Mouse (Mus musculus) myocyte (in vitro differentiated cells): ENCODE data around the gene Lrrtm3.

Experiments
- CEBPB ChIP-seq: IDR thresholded peaks from 2 replicates; pipeline ENCODE4 v1.6.1; 2011; ENCODE audit warnings: mild to moderate bottlenecking, moderate library complexity; ENCODE audit not compliant: poor library complexity, insufficient read depth, severe bottlenecking
- E2F4 ChIP-seq: IDR thresholded peaks from one replicate; pipeline ENCODE4 v1.6.1; 2011; ENCODE audit warnings: mild to moderate bottlenecking, control low read depth, moderate library complexity; ENCODE audit not compliant: insufficient read depth
- MAX ChIP-seq: IDR thresholded peaks from one replicate; pipeline ENCODE4 v1.6.1; 2011; ENCODE audit warnings: low read depth, mild to moderate bottlenecking, control low read depth
- POLR2A ChIP-seq: IDR thresholded peaks from one replicate; pipeline ENCODE4 v1.6.1; 2011; ENCODE audit warnings: low read depth, mild to moderate bottlenecking, control low read depth, moderate library complexity; ENCODE audit not compliant: insufficient read length
- POLR2AphosphoS2 ChIP-seq: IDR thresholded peaks from one replicate; pipeline ENCODE4 v1.6.1; 2011; ENCODE audit warnings: low read depth, control low read depth; ENCODE audit not compliant: insufficient read length
- REST ChIP-seq: IDR thresholded peaks from one replicate; pipeline ENCODE4 v1.6.1; 2011; ENCODE audit warnings: mild to moderate bottlenecking, control low read depth, moderate library complexity; ENCODE audit not compliant: insufficient read depth, insufficient read length
- TCF12 ChIP-seq: IDR thresholded peaks from one replicate; pipeline ENCODE4 v1.6.1; 2011; ENCODE audit warnings: mild to moderate bottlenecking, control low read depth; ENCODE audit not compliant: poor library complexity, insufficient read depth, severe bottlenecking
- USF1 ChIP-seq: IDR thresholded peaks from one replicate; pipeline ENCODE4 v1.6.1; 2011; ENCODE audit warnings: low read depth, mild to moderate bottlenecking, control low read depth, moderate library complexity

DNA sequence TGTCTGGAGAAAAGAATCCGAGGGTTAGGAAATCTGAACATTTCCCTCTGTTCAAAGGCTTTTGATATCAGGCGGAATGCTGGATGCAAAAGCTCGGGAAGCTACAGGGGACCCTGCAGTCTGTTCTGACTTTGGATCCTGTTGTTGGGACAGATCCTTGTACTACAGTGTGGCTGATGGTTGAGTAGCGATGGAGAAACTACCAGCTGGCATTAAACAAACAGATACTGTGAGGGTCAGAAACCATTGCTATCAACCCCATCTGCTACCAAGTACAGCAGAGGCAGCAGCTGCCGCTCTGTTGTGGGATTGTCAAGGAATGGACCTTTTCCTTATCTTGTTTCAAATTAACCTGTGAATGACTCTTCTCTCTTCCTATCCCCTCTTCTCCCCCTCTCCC, 156.1 kb downstream of the Lrrtm3 start:
- TF ChIP-seq POLR2A (no peak), TCF12 (no peak), REST (no peak), E2F4 (no peak), USF1 (no peak), CEBPB (no peak), MAX (no peak), POLR2AphosphoS2 (no peak)
